Mouse (Mus musculus): ENCODE data around the gene Nek7. TPM values are rescaled to one million over a fixed set of nuclear protein-coding genes. Genes with fewer than 3 reads are reported as not detected.

Gene Nek7
- polyA plus RNA-seq, 1 experiment from 2014 or later, result 26.5 TPM

DNA sequence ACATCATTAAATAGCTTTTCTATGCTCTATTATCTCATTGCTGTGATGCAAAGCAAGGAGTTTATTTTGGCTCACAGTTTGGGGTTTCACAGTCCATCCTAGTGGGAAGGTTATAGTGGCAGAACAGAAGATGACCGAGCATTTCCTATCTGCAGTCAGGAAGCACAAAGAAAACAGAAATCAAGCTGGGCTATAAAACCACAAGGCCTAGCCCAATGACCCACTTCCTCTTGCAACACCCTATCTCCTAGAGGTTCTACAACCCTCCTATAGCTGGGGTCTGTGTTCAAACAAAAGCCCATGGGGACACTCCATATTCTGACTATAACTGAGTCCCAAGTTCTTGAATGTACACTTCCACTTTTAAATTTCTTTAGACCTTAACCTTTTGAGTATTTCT lies 139.2 kb downstream of the Nek7 start:
- Histone ChIP-seq H3K4me1 (no peaks in the 10 kb centered on the region), H3K36me3 (peaks cover 4% of the 10 kb centered on the region; the same call in 1 of the 2 replicates), H3K27ac (replicated peaks) (no peak overlapping the region), H3K27me3 (ENCODE audit: low read depth, poor library complexity, severe bottlenecking) (no peaks in the 10 kb centered on the region), H3K4me3 (no peak overlapping the region), H3K9me3 (replicated peaks) (no peaks in the 10 kb centered on the region; the same call in 1 of the 2 replicates)
- 90% methylated on average over 1 of the region's 1 CpGs for WGBS
- DNase-seq (ENCODE audit: low spot score), result no peak

DNA sequence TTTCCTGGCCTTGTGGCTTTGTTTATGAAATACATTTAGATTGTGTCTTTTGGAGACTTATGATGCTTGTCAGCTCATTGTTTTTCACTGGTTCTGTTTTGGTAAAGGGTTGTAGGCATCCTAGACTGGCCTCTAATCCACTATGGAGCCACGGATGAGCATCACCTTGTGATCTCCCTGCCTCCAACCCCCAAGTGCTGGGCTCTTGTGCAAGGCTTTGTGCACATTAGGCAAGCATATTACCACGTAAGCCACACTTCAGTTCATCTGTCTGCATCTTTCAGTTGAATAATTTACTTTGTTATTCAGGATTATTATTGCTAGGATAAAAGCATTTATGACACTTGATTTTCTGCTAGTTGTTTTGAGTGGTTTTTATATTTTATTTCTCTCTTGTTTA lies 154.6 kb downstream of the Nek7 start:
- Histone ChIP-seq H3K27me3 (ENCODE audit: low read depth, poor library complexity, severe bottlenecking) (no peaks in the 10 kb centered on the region), H3K4me1 (no peaks in the 10 kb centered on the region), H3K27ac (replicated peaks) (no peak overlapping the region), H3K36me3 (no peaks in the 10 kb centered on the region), H3K9me3 (replicated peaks) (peaks cover 3% of the 10 kb centered on the region; the same call in 1 of the 2 replicates), H3K4me3 (no peak overlapping the region)
- no peak for DNase-seq (ENCODE audit: low spot score)
- WGBS, result 71% methylated on average over 2 of the region's 2 CpGs

DNA sequence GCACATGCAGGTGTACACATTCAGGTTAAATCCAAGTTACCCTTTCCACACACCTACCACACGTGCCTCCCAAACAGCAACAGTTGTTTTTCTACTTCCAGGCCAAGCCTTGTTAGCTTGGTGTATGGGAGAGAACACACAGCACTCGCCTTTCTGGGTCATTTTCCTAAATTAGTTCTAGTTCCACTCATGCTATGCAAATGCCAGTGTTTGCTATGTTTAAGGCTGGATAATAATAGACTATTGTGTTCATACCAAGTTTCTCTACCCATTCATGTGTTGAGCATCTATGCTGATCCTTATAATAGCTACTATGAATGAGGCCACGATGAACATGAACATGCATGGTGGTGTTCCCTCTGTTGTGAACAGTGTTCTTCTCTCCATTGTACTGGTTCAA lies 158.5 kb downstream of the Nek7 start:
- Histone ChIP-seq H3K4me3 (no peak overlapping the region), H3K27ac (replicated peaks) (no peak overlapping the region), H3K4me1 (no peaks in the 10 kb centered on the region), H3K36me3 (no peaks in the 10 kb centered on the region), H3K27me3 (ENCODE audit: low read depth, poor library complexity, severe bottlenecking) (no peaks in the 10 kb centered on the region), H3K9me3 (replicated peaks) (peaks cover 3% of the 10 kb centered on the region; the same call in 1 of the 2 replicates)
- 81% methylated on average over 3 of the region's 3 CpGs for WGBS
- no peak for DNase-seq (ENCODE audit: low spot score)

DNA sequence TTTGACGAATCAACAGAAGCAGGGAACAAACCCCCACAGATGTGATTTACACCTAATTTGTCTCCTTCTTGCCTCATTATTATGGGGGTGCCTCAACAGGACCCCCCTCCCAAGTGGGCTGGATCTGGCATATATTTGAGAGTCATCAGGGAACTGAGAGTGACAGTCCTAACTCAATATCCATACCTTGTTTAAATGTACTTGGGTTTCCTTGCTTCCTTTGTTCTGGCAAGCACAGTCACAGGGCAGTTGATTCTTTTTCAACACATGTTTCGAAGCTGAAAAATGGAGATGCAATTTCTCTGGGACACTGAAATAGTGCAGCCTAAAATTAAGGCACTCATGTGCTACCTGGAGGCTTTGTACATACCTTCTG lies 170.5 kb downstream of the Nek7 start:
- no peaks in the 10 kb centered on the region for H3K36me3 ChIP-seq
- peak overlapping the region; percentile 9; the same call in 1 of the 2 replicates for H3K27ac ChIP-seq (replicated peaks)
- no peak for DNase-seq (ENCODE audit: low spot score)
- H3K4me1 ChIP-seq, result 0 out of 2 replicates have a peak, but pooled peaks cover 3% of the 10 kb centered on the region
- H3K27me3 ChIP-seq (ENCODE audit: low read depth, poor library complexity, severe bottlenecking), result no peaks in the 10 kb centered on the region
- 87% methylated on average over 2 of the region's 2 CpGs for WGBS
- H3K9me3 ChIP-seq (replicated peaks), result no peaks in the 10 kb centered on the region
- no peak overlapping the region for H3K4me3 ChIP-seq

DNA sequence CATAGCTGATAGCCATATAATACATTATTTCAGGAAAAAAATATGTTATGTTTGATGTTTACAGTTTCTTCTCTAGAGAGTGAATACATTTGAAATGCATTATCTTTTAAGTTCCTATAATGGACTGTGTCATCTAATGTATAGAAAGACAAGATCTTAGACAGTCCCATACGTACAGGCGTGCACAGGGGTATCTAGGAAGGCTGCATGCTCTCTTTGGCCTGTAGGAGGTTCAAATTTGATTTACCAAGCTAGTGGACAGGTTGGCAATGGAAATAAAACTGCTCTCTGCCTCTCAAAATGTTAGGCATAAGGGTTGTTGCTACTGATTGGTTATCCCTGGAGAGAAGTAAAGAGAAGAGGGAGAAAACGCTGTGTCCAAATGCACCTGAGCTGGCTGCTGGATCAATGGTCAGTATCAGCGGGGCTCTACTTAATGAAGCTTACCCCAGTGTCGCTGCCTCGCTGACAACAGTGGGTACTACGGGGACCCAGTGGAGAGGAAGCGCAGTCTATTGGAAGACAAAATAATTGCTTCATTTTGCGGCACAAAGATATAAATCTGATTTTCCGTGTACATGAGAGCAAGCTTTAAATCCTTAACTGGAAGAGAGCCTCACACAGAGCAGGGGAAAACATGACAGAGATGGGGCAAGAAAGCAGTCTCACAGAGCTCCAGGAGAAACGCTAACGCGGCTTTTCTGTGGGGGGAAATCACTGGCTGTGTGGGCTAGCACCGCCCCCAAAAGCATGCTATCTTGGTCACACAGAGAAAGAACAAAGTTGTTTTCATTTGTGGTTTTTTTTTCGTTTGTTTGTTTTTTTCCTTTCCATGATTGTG lies 171.1 kb downstream of the Nek7 start:
- WGBS, result 70% methylated on average over 15 of the region's 15 CpGs
- peak overlapping the region; percentile 9; the same call in 1 of the 2 replicates for H3K27ac ChIP-seq (replicated peaks)
- H3K27me3 ChIP-seq (ENCODE audit: low read depth, poor library complexity, severe bottlenecking), result no peaks in the 10 kb centered on the region
- H3K9me3 ChIP-seq (replicated peaks), result no peaks in the 10 kb centered on the region
- DNase-seq (ENCODE audit: low spot score), result no peak
- 0 out of 2 replicates have a peak, but pooled peaks cover 3% of the 10 kb centered on the region for H3K4me1 ChIP-seq
- H3K36me3 ChIP-seq, result no peaks in the 10 kb centered on the region
- H3K4me3 ChIP-seq, result no peak overlapping the region

DNA sequence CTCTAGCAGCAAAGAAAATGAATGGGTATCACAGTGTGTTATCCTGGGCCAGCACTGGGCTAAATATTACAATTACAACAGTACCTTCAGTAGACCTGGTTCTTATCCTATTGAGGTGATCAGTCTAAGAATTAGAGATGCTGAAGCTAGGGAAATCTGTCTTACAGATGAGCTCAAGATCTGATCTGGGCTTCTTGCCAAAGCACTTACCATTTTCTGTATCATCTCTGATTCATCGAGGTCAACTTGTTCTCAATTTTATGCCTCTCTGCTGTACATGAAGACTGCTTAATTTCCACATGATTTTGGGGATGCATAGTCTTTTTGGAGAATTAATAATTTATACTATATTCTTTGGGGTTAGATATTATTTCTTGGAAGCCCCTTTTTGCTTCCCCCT lies 173.1 kb downstream of the Nek7 start:
- H3K27ac ChIP-seq (replicated peaks), result no peak overlapping the region
- no peak overlapping the region for H3K4me3 ChIP-seq
- no peaks in the 10 kb centered on the region for H3K36me3 ChIP-seq
- H3K27me3 ChIP-seq (ENCODE audit: low read depth, poor library complexity, severe bottlenecking), result no peaks in the 10 kb centered on the region
- WGBS, result 94% methylated on average over 1 of the region's 1 CpGs
- DNase-seq (ENCODE audit: low spot score), result no peak
- H3K9me3 ChIP-seq (replicated peaks), result no peaks in the 10 kb centered on the region
- H3K4me1 ChIP-seq, result 0 out of 2 replicates have a peak, but pooled peaks cover 3% of the 10 kb centered on the region

Other genes starting within 250 kb of the Nek7 start
- gene Lhx9, start 228.4 kb upstream of the Nek7 start, polyA plus RNA-seq (2016; fragmentation: Nextera tagmentation; extraction: Ambion mirVana), result 11.4 and 21.1 TPM in 2 replicates
- 45.3 and 47.1 TPM in 2 replicates for gene 2310009B15Rik, start 236.7 kb upstream of the Nek7 start, polyA plus RNA-seq (2016; fragmentation: Nextera tagmentation; extraction: Ambion mirVana)